Mouse (Mus musculus) myocyte (in vitro differentiated cells): ENCODE measurements around the gene Lyrm4. TPM values are rescaled to one million over a fixed set of nuclear protein-coding genes. Genes with fewer than 3 reads are reported as not detected.

Source experiments
- H3K27me3 ChIP-seq: one replicate; pipeline ENCODE4 v1.6.1; 2011; ENCODE audit not compliant: control insufficient read depth, insufficient read depth, insufficient read length
- H3K36me3 ChIP-seq: one replicate; pipeline ENCODE4 v1.6.1; 2011; ENCODE audit not compliant: control insufficient read depth, insufficient read depth
- H3K4me2 ChIP-seq: one replicate; pipeline ENCODE4 v1.6.1; 2011; ENCODE audit warnings: low read depth, control low read depth
- H3K4me3 ChIP-seq: one replicate; pipeline ENCODE4 v1.5.1; 2011; ENCODE audit warnings: mild to moderate bottlenecking, control low read depth, moderate library complexity
- H3K79me2 ChIP-seq: one replicate; pipeline ENCODE4 v1.6.1; 2011; ENCODE audit not compliant: control insufficient read depth, insufficient read depth
- H3ac ChIP-seq: one replicate; pipeline ENCODE4 v1.6.1; 2011; ENCODE audit not compliant: control insufficient read depth, insufficient read length
- CEBPB ChIP-seq: IDR thresholded peaks from 2 replicates; pipeline ENCODE4 v1.6.1; 2011; ENCODE audit warnings: mild to moderate bottlenecking, moderate library complexity; ENCODE audit not compliant: poor library complexity, insufficient read depth, severe bottlenecking
- E2F4 ChIP-seq: IDR thresholded peaks from one replicate; pipeline ENCODE4 v1.6.1; 2011; ENCODE audit warnings: mild to moderate bottlenecking, control low read depth, moderate library complexity; ENCODE audit not compliant: insufficient read depth
- MAX ChIP-seq: IDR thresholded peaks from one replicate; pipeline ENCODE4 v1.6.1; 2011; ENCODE audit warnings: low read depth, mild to moderate bottlenecking, control low read depth
- MYOD1 ChIP-seq, 3 experiments: IDR thresholded peaks; one replicate each; pipeline ENCODE4 v1.6.1; 2011; ENCODE audit warnings: control low read depth in 2 of 3, low read depth in 2 of 3, mild to moderate bottlenecking in 2 of 3, moderate library complexity in 1 of 3; ENCODE audit not compliant: insufficient read length in 2 of 3, control insufficient read depth in 1 of 3
- MYOG ChIP-seq, 3 experiments: IDR thresholded peaks; one replicate each; pipeline ENCODE4 v1.6.1; 2011; ENCODE audit warnings: control low read depth in 2 of 3, low read depth in 2 of 3, mild to moderate bottlenecking in 2 of 3; ENCODE audit not compliant: insufficient read length in 2 of 3, control insufficient read depth in 1 of 3, insufficient read depth in 1 of 3
- POLR2A ChIP-seq: IDR thresholded peaks from one replicate; pipeline ENCODE4 v1.6.1; 2011; ENCODE audit warnings: low read depth, mild to moderate bottlenecking, control low read depth, moderate library complexity; ENCODE audit not compliant: insufficient read length
- POLR2AphosphoS2 ChIP-seq: IDR thresholded peaks from one replicate; pipeline ENCODE4 v1.6.1; 2011; ENCODE audit warnings: low read depth, control low read depth; ENCODE audit not compliant: insufficient read length
- REST ChIP-seq: IDR thresholded peaks from one replicate; pipeline ENCODE4 v1.6.1; 2011; ENCODE audit warnings: mild to moderate bottlenecking, control low read depth, moderate library complexity; ENCODE audit not compliant: insufficient read depth, insufficient read length
- SRF ChIP-seq: IDR thresholded peaks from one replicate; pipeline ENCODE4 v1.6.1; 2011; ENCODE audit warnings: low read depth; ENCODE audit not compliant: control insufficient read depth, insufficient read length
- TCF12 ChIP-seq: IDR thresholded peaks from one replicate; pipeline ENCODE4 v1.6.1; 2011; ENCODE audit warnings: mild to moderate bottlenecking, control low read depth; ENCODE audit not compliant: poor library complexity, insufficient read depth, severe bottlenecking
- TCF3 ChIP-seq: IDR thresholded peaks from one replicate; pipeline ENCODE4 v1.6.1; 2011; ENCODE audit warnings: low read depth, control low read depth; ENCODE audit not compliant: insufficient read length
- USF1 ChIP-seq: IDR thresholded peaks from one replicate; pipeline ENCODE4 v1.6.1; 2011; ENCODE audit warnings: low read depth, mild to moderate bottlenecking, control low read depth, moderate library complexity
- polyA plus RNA-seq: library from polyadenylated mRNA; unstranded; fragments of >200 nt; fragmentation: generic; extraction: Trizol; gene quantifications from one replicate; pipeline ENCODE4 v1.2.1, GENCODE M21; 2012; ENCODE audit warnings: missing spikeins

Lyrm4 gene
- polyA plus RNA-seq, 1 experiment: 11.3 TPM

GRCm38 (mm10) chr13:36150272-36150671, 32.9 kb upstream of the Lyrm4 start:
- H3ac ChIP-seq: no peak overlapping the region
- H3K4me2 ChIP-seq: no peak overlapping the region
- no peaks in the 10 kb centered on the region for H3K79me2 ChIP-seq
- no peak overlapping the region for H3K4me3 ChIP-seq
- H3K36me3 ChIP-seq: peaks cover 3% of the 10 kb centered on the region
- H3K27me3 ChIP-seq: no peaks in the 10 kb centered on the region
- no peak for TF ChIP-seq E2F4
- TF ChIP-seq REST: no peak
- TF ChIP-seq USF1: no peak

- TF ChIP-seq USF1 (no peak), MAX (no peak), POLR2A (no peak), SRF (no peak), CEBPB (no peak)
- H3K4me3 ChIP-seq: no peak overlapping the region
- no peaks in the 10 kb centered on the region for H3K27me3 ChIP-seq
- peaks cover 3% of the 10 kb centered on the region for H3K36me3 ChIP-seq
- no peaks in the 10 kb centered on the region for H3K79me2 ChIP-seq
- H3ac ChIP-seq: no peak overlapping the region
- H3K4me2 ChIP-seq: no peak overlapping the region
These were observed 32.0 kb upstream of the Lyrm4 start for GRCm38 (mm10) chr13:36149175-36149939.

GRCm38 (mm10) chr13:36145601-36146000, 28.3 kb upstream of the Lyrm4 start:
- Histone ChIP-seq H3ac (no peak overlapping the region), H3K27me3 (no peaks in the 10 kb centered on the region), H3K4me3 (no peak overlapping the region), H3K79me2 (peaks cover 5% of the 10 kb centered on the region), H3K4me2 (no peak overlapping the region), H3K36me3 (no peaks in the 10 kb centered on the region)
- no peak for TF ChIP-seq MYOG (IDR thresholded peaks at IDR 0.05; ENCODE audit: control insufficient read depth in 1 of 3, insufficient read depth in 1 of 3, insufficient read length in 2 of 3, low read depth in 2 of 3)
- TF ChIP-seq CEBPB: no peak
- no peak for TF ChIP-seq POLR2AphosphoS2
- no peak for TF ChIP-seq USF1
- no peak for TF ChIP-seq MAX
- TF ChIP-seq POLR2A: no peak
- TF ChIP-seq TCF12: no peak
- no peak for TF ChIP-seq MYOD1 (IDR thresholded peaks at IDR 0.05; ENCODE audit: control insufficient read depth in 1 of 3, insufficient read length in 2 of 3, low read depth in 2 of 3)
- no peak for TF ChIP-seq TCF3
- TF ChIP-seq REST: no peak
- no peak for TF ChIP-seq E2F4
- no peak for TF ChIP-seq SRF

GRCm38 (mm10) chr13:36140247-36141016, 23.1 kb upstream of the Lyrm4 start:
- H3K79me2 ChIP-seq: peaks cover 7% of the 10 kb centered on the region
- TF ChIP-seq TCF12: no peak
- no peak for TF ChIP-seq REST
- TF ChIP-seq E2F4: no peak
- H3ac ChIP-seq: no peak overlapping the region
- H3K27me3 ChIP-seq: no peaks in the 10 kb centered on the region
- peaks cover 4% of the 10 kb centered on the region for H3K36me3 ChIP-seq
- H3K4me2 ChIP-seq: no peak overlapping the region
- no peak overlapping the region for H3K4me3 ChIP-seq

- Histone ChIP-seq H3K79me2 (peaks cover 7% of the 10 kb centered on the region), H3K36me3 (peaks cover 4% of the 10 kb centered on the region), H3K4me2 (no peak overlapping the region), H3ac (no peak overlapping the region), H3K4me3 (no peak overlapping the region), H3K27me3 (no peaks in the 10 kb centered on the region)
- TF ChIP-seq CEBPB (no peak), SRF (no peak)
These were observed 22.4 kb upstream of the Lyrm4 start for GRCm38 (mm10) chr13:36139703-36140102.
